Mouse (Mus musculus) cerebellum, adult 2 months (tissue): ENCODE results near the gene Tmed5. TPM values are rescaled to one million over a fixed set of nuclear protein-coding genes. Genes with fewer than 3 reads are reported as not detected.

Experiments
- DNase-seq, 2 experiments: peaks; one replicate each; pipeline ENCODE4 v3.0.0; 2021
- H3K27ac ChIP-seq: fragments of 200-500 bp; 2 replicates; pipeline ENCODE4 v1.5.1; 2012; ENCODE audit warnings: low read length, control low read depth, inconsistent platforms; ENCODE audit not compliant: insufficient read depth
- H3K27me3 ChIP-seq: fragments of 200-500 bp; 2 replicates; pipeline ENCODE4 v1.6.1; 2012; ENCODE audit warnings: inconsistent platforms, mild to moderate bottlenecking, low read length, moderate library complexity; ENCODE audit not compliant: control insufficient read depth, insufficient read depth
- H3K4me1 ChIP-seq: fragments of 200-500 bp; 2 replicates; pipeline ENCODE4 v1.6.1; 2011; ENCODE audit warnings: low read length; ENCODE audit not compliant: control insufficient read depth, insufficient read depth
- H3K4me3 ChIP-seq: fragments of 200-500 bp; replicated peaks from 2 replicates; pipeline ENCODE3; 2011; ENCODE audit warnings: mild to moderate bottlenecking, low read depth, low read length, control low read depth; ENCODE audit not compliant: insufficient read depth
- CTCF ChIP-seq: fragments of 200-500 bp; IDR thresholded peaks from 2 replicates; pipeline ENCODE4 v1.5.1; 2011; ENCODE audit warnings: low read depth, mild to moderate bottlenecking, control low read depth, low read length, moderate library complexity, borderline replicate concordance; ENCODE audit not compliant: insufficient read depth
- POLR2A ChIP-seq: fragments of 200-500 bp; IDR thresholded peaks from 2 replicates; pipeline ENCODE4 v1.6.1; 2011; ENCODE audit warnings: low read length, control low read depth, borderline replicate concordance; ENCODE audit not compliant: insufficient read depth
- WGBS: fragments of 180-500 bp; shearing (Covaris S2); methylation state at CpG from one replicate; pipeline ENCODE4 v1.1.7; 2018; 5-methylcytosine and 5-hydroxymethylcytosine counted together
- polyA plus RNA-seq: library from polyadenylated mRNA; depleted of rRNA; stranded (reverse); fragments of >200 nt; gene quantifications from 2 replicates; pipeline ENCODE4 v1.2.3, GENCODE M21; 2012; rRNA removed

Gene Tmed5
- polyA plus RNA-seq = 19.9 and 21.6 TPM in 2 replicates

DNA sequence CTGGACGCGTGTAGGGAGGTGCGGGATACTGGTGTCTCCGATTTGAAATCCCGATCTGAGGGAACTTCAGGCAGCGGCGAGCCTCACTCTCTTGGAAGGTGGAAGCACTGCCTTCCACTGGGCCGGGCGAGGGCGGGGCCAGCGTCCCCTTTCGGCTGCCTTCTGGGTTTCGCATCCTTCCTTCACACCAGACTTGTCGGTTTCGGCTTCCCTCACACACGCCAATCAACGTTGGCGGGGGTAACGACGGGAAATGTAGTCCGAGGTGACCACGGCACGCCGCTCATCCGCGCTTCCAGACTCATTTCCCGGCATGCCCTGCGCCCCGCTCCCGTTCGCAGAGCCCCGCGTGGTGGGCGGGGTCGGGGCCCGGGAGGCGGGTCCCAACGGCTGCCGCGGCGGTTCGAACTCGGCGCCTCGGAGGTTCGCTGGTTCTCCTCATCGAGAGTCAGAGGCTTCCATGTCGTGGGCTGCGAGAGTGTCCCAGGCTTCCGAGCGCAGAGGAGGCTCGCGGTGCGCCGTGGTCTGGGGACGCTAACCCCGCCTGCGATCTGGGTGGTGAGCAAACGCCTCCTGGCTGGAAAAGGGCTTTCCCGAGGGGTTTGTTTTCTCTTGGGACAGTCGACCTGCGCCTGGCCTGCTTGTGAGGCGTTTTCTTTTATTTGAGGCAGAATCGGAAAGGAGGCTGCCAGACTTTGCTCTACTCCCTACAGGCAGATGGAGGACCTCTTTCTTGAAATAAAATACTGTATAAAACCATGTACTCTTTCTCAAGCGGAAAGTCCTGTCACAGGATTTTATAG is at the start of gene Tmed5, which contains the start of gene Ccdc18:
TSS of gene Tmed5 (minus strand) at position 180 of the 803 bp plus-strand sequence.
TSS of gene Ccdc18 (plus strand) at position 435 of the 803 bp plus-strand sequence.
- WGBS = under 1% methylated on average over 65 of the region's 65 CpGs
- Histone ChIP-seq H3K4me3 (peak within 1 kb of the TSS; percentile 82), H3K4me1 (no peaks in the 10 kb centered on the region), H3K27ac (peak within 1 kb of the TSS; percentile 17; the same call in 1 of the 2 replicates), H3K27me3 (no peaks in the 10 kb centered on the region)
- peak; percentile 96 to 98 for DNase-seq
- TF ChIP-seq CTCF (no peak; the same call in 1 of the 2 replicates), POLR2A (peak; percentile 70)

DNA sequence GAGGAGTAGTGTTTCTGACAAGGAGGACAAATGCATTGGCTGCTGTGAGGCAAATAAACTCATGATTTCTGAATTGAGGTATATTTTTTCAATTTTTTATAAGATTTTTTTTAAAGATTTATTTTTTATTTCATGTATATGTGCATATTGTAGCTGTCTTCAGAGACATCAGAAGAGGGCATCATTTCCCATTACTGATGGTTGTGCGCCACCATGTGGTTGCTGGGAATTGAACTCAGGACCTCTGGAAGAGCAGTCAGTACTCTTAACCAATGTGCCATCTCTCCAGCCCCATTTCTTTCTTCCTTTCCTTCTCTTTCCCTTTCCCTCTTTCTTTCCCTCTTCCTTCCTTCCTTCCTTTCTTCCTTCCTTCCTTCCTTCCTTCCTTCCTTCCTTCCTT is 31.3 kb upstream of the Tmed5 start:
- peak; percentile 25 to 52 for DNase-seq
- 23% methylated on average over 1 of the region's 1 CpGs for WGBS
- TF ChIP-seq POLR2A = no peak
- peak; percentile 63 for TF ChIP-seq CTCF
- Histone ChIP-seq H3K4me3 (no peak overlapping the region), H3K27ac (no peak overlapping the region), H3K4me1 (no peaks in the 10 kb centered on the region), H3K27me3 (no peaks in the 10 kb centered on the region)

DNA sequence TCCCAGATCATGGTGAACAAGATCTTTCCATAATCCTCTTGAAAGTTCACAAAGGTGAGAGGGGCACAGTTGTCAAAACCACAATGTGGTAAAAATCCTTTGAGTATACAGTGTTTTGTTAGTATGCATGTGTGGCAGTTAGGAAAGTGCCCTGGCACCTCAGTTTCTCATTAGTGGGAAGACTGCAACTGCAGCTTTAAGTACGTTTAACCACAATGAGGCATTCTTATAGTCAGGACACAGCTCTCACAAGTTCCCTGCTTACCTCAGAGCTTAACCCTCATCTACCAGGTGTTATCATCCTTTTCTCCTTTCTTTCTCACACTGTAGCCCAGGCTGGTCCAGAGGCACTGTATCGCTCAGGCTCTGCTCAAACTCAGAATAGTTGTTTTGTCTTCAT is 28.4 kb upstream of the Tmed5 start:
- Histone ChIP-seq H3K4me3 (no peak overlapping the region), H3K27ac (no peak overlapping the region), H3K4me1 (no peaks in the 10 kb centered on the region), H3K27me3 (no peaks in the 10 kb centered on the region)
- TF ChIP-seq POLR2A (no peak), CTCF (no peak)
- no peak for DNase-seq
- WGBS = 88% methylated on average over 2 of the region's 2 CpGs

- Histone ChIP-seq H3K4me3 (no peak overlapping the region), H3K4me1 (no peaks in the 10 kb centered on the region), H3K27ac (no peak overlapping the region), H3K27me3 (no peaks in the 10 kb centered on the region)
- DNase-seq = no peak
- WGBS = 89% methylated on average over 1 of the region's 1 CpGs
- TF ChIP-seq CTCF (no peak), POLR2A (no peak)
These were observed 20.2 kb upstream of the Tmed5 start for GRCm38 (mm10) chr5:108152592-108152991.

DNA sequence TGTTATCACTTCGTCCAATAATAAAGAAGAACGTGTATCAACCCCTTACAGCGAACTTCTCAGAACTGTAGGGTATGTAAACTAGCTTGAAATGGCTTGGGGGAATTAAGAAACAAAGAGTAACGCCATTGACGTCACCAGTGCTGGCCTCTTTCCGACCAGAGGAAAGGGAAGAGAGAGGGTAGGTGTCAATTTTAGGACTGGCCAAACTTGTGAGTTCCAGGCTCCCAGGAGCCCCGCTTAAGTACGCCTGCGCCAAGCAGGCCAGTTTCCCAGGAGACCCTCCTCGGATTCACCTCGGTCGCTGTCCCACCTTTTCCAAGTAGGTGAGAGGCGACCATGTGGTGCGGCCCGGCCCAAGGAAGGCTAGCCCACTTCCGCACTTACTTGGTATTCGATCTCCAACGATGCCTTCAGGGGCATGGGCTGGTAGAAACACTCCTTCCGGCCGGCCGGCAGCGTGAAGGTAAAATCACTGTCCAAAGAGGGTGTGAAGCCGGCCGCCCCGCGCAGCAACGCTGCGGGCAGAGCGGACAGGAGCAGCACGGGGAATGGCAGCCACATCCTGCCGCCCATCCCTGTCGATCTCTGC is 475 bp downstream of the Tmed5 start:
- DNase-seq = peak in 1 of 2 experiments; percentile 44
- Histone ChIP-seq H3K4me1 (no peaks in the 10 kb centered on the region), H3K27ac (peak overlapping the region; percentile 17; the same call in 1 of the 2 replicates), H3K27me3 (no peaks in the 10 kb centered on the region), H3K4me3 (peak overlapping the region; percentile 82)
- TF ChIP-seq CTCF (no peak), POLR2A (no peak)
- WGBS = under 1% methylated on average over 32 of the region's 32 CpGs

DNA sequence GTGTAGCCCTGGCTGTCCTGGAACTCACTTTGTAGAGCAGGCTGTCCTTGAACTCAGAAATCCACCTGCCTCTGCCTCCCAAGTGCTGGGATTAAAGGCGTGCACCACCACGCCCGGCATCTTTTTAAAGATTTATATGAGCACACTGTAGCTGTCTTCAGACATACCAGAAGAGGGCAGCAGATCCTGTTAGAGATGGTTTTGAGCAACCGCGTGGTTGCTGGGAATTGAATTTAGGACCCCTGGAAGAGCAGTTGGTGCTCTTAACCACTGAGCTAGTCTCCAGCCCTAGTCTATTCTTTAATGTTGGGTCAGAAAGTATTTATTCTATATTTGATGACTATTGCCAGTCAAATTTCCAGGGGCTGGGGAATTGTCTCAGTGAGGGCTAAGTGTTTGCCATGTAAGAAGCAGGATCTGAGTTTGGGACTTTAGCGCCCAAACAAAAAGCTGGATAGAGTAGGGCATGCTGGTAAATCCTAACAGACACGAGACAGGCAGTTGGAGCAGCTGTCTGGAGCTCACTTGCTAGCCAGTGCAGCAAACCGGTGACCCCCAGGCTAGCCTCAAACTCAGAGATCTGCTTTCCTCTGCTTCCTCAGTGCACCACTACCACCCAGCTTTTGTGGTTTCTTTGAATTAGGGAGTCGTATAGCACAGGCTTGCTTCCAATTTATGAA is 12.1 kb downstream of the Tmed5 start:
- no peaks in the 10 kb centered on the region for H3K4me1 ChIP-seq
- H3K27me3 ChIP-seq = no peaks in the 10 kb centered on the region
- 90% methylated on average over 9 of the region's 9 CpGs for WGBS
- no peak overlapping the region for H3K27ac ChIP-seq
- TF ChIP-seq POLR2A = no peak
- TF ChIP-seq CTCF = no peak
- no peak for DNase-seq
- H3K4me3 ChIP-seq = no peak overlapping the region

DNA sequence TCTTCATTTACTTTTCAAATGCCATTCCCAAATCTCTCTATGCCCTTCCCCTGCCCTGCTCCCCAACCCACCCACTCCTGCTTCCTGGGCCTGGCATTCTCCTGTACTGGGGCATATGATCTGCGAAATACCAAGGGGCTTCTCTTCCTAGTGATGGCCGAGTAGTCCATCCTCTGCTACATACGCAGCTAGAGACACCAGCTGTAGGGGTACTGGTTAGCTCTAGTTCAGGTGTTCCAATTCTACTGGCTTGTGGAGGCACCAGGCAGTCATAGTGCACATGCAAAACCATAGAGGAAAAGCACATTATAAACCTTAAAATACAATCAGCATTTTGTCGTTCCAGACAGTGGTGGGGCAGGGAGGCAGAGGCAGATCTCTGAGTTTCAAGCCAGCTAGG is 14.7 kb downstream of the Tmed5 start:
- no peak for DNase-seq
- WGBS = 94% methylated on average over 4 of the region's 4 CpGs
- Histone ChIP-seq H3K4me3 (no peak overlapping the region), H3K27me3 (no peaks in the 10 kb centered on the region), H3K27ac (no peak overlapping the region), H3K4me1 (no peaks in the 10 kb centered on the region)
- TF ChIP-seq POLR2A (no peak), CTCF (no peak)

DNA sequence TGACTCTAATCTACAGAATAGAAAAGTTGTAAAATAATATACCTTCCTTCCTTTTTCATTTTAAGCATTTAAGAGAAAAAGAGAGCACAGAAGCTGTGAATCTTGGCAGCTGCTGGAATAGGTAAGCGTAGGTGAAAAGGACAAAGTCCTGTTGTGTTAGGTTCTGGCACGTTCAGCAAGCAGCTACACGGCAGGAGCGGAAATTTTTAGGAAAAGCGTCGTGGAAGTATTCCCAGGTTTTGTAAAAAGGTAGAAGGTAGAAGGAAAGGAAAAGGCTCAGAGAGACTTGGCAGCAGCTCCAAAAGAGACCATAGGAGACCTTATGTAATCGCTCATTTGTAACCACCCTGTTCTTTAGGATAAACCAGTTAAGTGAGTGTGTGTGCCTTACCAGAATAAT is 23.1 kb downstream of the Tmed5 start:
- WGBS = 33% methylated on average over 7 of the region's 7 CpGs
- no peaks in the 10 kb centered on the region for H3K4me1 ChIP-seq
- peak overlapping the region; percentile 84; the same call in 1 of the 2 replicates for H3K27ac ChIP-seq
- peak overlapping the region; percentile 1 for H3K4me3 ChIP-seq
- no peaks in the 10 kb centered on the region for H3K27me3 ChIP-seq
- DNase-seq = peak in 1 of 2 experiments; percentile 44
- no peak for TF ChIP-seq CTCF
- TF ChIP-seq POLR2A = no peak
